Mouse (Mus musculus) c-Kit-positive CD71-positive TER-119-positive erythroid progenitor cells, embryonic 14.5 days (primary cell): ENCODE data around the gene Slc46a2.

Source experiments
- DNase-seq: peaks from one replicate; pipeline ENCODE4 v3.0.0-alpha.2; 2013; ENCODE audit warnings: low spot score

Slc46a2 gene

GRCm38 (mm10) chr4:59859693-59860425, 55.0 kb downstream of the Slc46a2 start:
- DNase-seq = no peak
